Mouse (Mus musculus) heart, embryonic 10.5 days (tissue): ENCODE data around the gene Tcf25. TPM values are rescaled to one million over a fixed set of nuclear protein-coding genes. Genes with fewer than 3 reads are reported as not detected.
"Not testable (repeated sequence)": the region's sequence is repeated elsewhere in the genome, so short reads cannot be mapped to it uniquely, and the experiment has no call there.

Source experiments
- DNase-seq: peaks from one replicate; pipeline ENCODE4 v3.0.0-alpha.2; 2017; ENCODE audit warnings: low spot score
- H3K27ac ChIP-seq: fragments of 300-500 bp; sonication (generic); 2 replicates; pipeline ENCODE4 v1.5.1; 2016; ENCODE audit warnings: mild to moderate bottlenecking
- H3K27me3 ChIP-seq: fragments of 300-500 bp; sonication (generic); 2 replicates; pipeline ENCODE4 v1.6.1; 2016; ENCODE audit warnings: mild to moderate bottlenecking; ENCODE audit not compliant: poor library complexity, insufficient read depth, severe bottlenecking
- H3K36me3 ChIP-seq: fragments of 300-500 bp; sonication (generic); 2 replicates; pipeline ENCODE4 v1.6.1; 2016; ENCODE audit warnings: mild to moderate bottlenecking, moderate library complexity
- H3K4me1 ChIP-seq: fragments of 300-500 bp; sonication (generic); 2 replicates; pipeline ENCODE4 v1.6.1; 2016; ENCODE audit warnings: mild to moderate bottlenecking
- H3K4me3 ChIP-seq: fragments of 300-500 bp; sonication (generic); 2 replicates; pipeline ENCODE4 v1.5.1; 2016; ENCODE audit warnings: mild to moderate bottlenecking, moderate library complexity
- H3K9me3 ChIP-seq: fragments of 300-500 bp; sonication (generic); 2 replicates; pipeline ENCODE4 v1.6.1; 2016; ENCODE audit warnings: mild to moderate bottlenecking, moderate library complexity
- WGBS: fragments of 180-500 bp; shearing (Covaris S2); methylation state at CpG from one replicate; pipeline ENCODE4 v1.1.7; 2016; 5-methylcytosine and 5-hydroxymethylcytosine counted together
- polyA plus RNA-seq: library from polyadenylated mRNA; unstranded; fragments of >200 nt; fragmentation: Nextera tagmentation; extraction: Ambion mirVana; gene quantifications from 2 replicates; pipeline ENCODE4 v1.2.1, GENCODE M21; 2016

Tcf25 gene
- polyA plus RNA-seq, 1 experiment from 2014 or later, result 153 TPM

GRCm38 (mm10) chr8:123404521-123404920, 31.0 kb downstream of the Tcf25 start:
- Histone ChIP-seq H3K27ac (no peak overlapping the region), H3K27me3 (peaks cover 23% of the 10 kb centered on the region), H3K4me3 (no peak overlapping the region), H3K9me3 (no peaks in the 10 kb centered on the region), H3K36me3 (peaks cover 40% of the 10 kb centered on the region), H3K4me1 (peaks cover 39% of the 10 kb centered on the region)
- WGBS, result 52% methylated on average over 8 of the region's 8 CpGs
- DNase-seq, result no peak

- Histone ChIP-seq H3K27ac (no peak within 1 kb of the TSS), H3K4me3 (no peak within 1 kb of the TSS), H3K9me3 (no peaks in the 10 kb centered on the region), H3K36me3 (peaks cover 17% of the 10 kb centered on the region), H3K27me3 (peaks cover 45% of the 10 kb centered on the region), H3K4me1 (peaks cover 62% of the 10 kb centered on the region)
- 9% methylated on average over 4 of the region's 4 CpGs for WGBS
- no peak for DNase-seq
These were observed 33.2 kb downstream of the Tcf25 start, which contains the start of gene Mc1r for GRCm38 (mm10) chr8:123406786-123407185. TSS of gene Mc1r (plus strand) at chr8:123407107.

- WGBS, result 89% methylated on average over 13 of the region's 13 CpGs
- H3K4me3 ChIP-seq, result no peak overlapping the region
- peaks cover 65% of the 10 kb centered on the region for H3K4me1 ChIP-seq
- H3K27me3 ChIP-seq, result peaks cover 53% of the 10 kb centered on the region
- no peak for DNase-seq
- H3K36me3 ChIP-seq, result peaks cover 9% of the 10 kb centered on the region
- no peak overlapping the region for H3K27ac ChIP-seq
- H3K9me3 ChIP-seq, result no peaks in the 10 kb centered on the region
These were observed 34.1 kb downstream of the Tcf25 start for GRCm38 (mm10) chr8:123407612-123408011.

GRCm38 (mm10) chr8:123408586-123409544, 35.3 kb downstream of the Tcf25 start:
- H3K4me1 ChIP-seq, result peaks cover 65% of the 10 kb centered on the region
- no peaks in the 10 kb centered on the region for H3K9me3 ChIP-seq
- peaks cover 66% of the 10 kb centered on the region for H3K27me3 ChIP-seq
- WGBS, result 53% methylated on average over 9 of the region's 9 CpGs
- H3K4me3 ChIP-seq, result peak overlapping the region; percentile 28
- peak; percentile 92 for DNase-seq
- no peaks in the 10 kb centered on the region; the same call in 1 of the 2 replicates for H3K36me3 ChIP-seq
- 0 out of 2 replicates have a peak overlapping the region, but pooled peaks have one; percentile 39 for H3K27ac ChIP-seq

- H3K36me3 ChIP-seq, result no peaks in the 10 kb centered on the region; the same call in 1 of the 2 replicates
- peak; percentile 90 for DNase-seq
- H3K27me3 ChIP-seq, result peaks cover 70% of the 10 kb centered on the region
- 68% methylated on average over 8 of the region's 8 CpGs for WGBS
- no peak overlapping the region for H3K4me3 ChIP-seq
- no peaks in the 10 kb centered on the region for H3K9me3 ChIP-seq
- H3K4me1 ChIP-seq, result peaks cover 56% of the 10 kb centered on the region
- peak overlapping the region; percentile 39; the same call in 1 of the 2 replicates for H3K27ac ChIP-seq
These were observed 36.6 kb downstream of the Tcf25 start for GRCm38 (mm10) chr8:123410049-123410587.

GRCm38 (mm10) chr8:123410788-123411187, 37.2 kb downstream of the Tcf25 start:
- peaks cover 56% of the 10 kb centered on the region for H3K4me1 ChIP-seq
- 0 out of 2 replicates have a peak overlapping the region, but pooled peaks have one; percentile 0 for H3K27ac ChIP-seq
- H3K36me3 ChIP-seq, result no peaks in the 10 kb centered on the region; the same call in 1 of the 2 replicates
- no peak for DNase-seq
- peaks cover 70% of the 10 kb centered on the region for H3K27me3 ChIP-seq
- 15% methylated on average over 11 of the region's 11 CpGs for WGBS
- peak overlapping the region; percentile 49 for H3K4me3 ChIP-seq
- H3K9me3 ChIP-seq, result no peaks in the 10 kb centered on the region

- Histone ChIP-seq H3K36me3 (no peaks in the 10 kb centered on the region; the same call in 1 of the 2 replicates), H3K4me3 (peak within 1 kb of the TSS; percentile 49), H3K27ac (0 out of 2 replicates have a peak within 1 kb of the TSS, but pooled peaks have one; percentile 0), H3K9me3 (no peaks in the 10 kb centered on the region), H3K4me1 (peaks cover 56% of the 10 kb centered on the region), H3K27me3 (peaks cover 70% of the 10 kb centered on the region)
- DNase-seq, result no peak
- WGBS, result under 1% methylated on average over 29 of the region's 29 CpGs
These were observed 37.7 kb downstream of the Tcf25 start, which contains the start of gene Tubb3 for GRCm38 (mm10) chr8:123411246-123411645. TSS of gene Tubb3 (plus strand) at chr8:123411424.

- peak overlapping the region; percentile 49 for H3K4me3 ChIP-seq
- no peaks in the 10 kb centered on the region; the same call in 1 of the 2 replicates for H3K36me3 ChIP-seq
- H3K27ac ChIP-seq, result no peak overlapping the region
- no peaks in the 10 kb centered on the region for H3K9me3 ChIP-seq
- WGBS, result 9% methylated on average over 16 of the region's 16 CpGs
- no peak for DNase-seq
- peaks cover 55% of the 10 kb centered on the region for H3K4me1 ChIP-seq
- peaks cover 70% of the 10 kb centered on the region for H3K27me3 ChIP-seq
These were observed 38.3 kb downstream of the Tcf25 start for GRCm38 (mm10) chr8:123411781-123412327.

- Histone ChIP-seq H3K4me3 (no peak overlapping the region), H3K36me3 (no peaks in the 10 kb centered on the region; the same call in 1 of the 2 replicates), H3K27me3 (peaks cover 63% of the 10 kb centered on the region), H3K27ac (no peak overlapping the region), H3K4me1 (peaks cover 51% of the 10 kb centered on the region), H3K9me3 (no peaks in the 10 kb centered on the region)
- DNase-seq, result no peak
- 4% methylated on average over 12 of the region's 12 CpGs for WGBS
These were observed 39.1 kb downstream of the Tcf25 start for GRCm38 (mm10) chr8:123412560-123413170.

- no peak for DNase-seq
- H3K9me3 ChIP-seq, result no peaks in the 10 kb centered on the region
- H3K27me3 ChIP-seq, result peaks cover 50% of the 10 kb centered on the region
- H3K4me3 ChIP-seq, result no peak overlapping the region
- no peak overlapping the region for H3K27ac ChIP-seq
- H3K4me1 ChIP-seq, result peaks cover 36% of the 10 kb centered on the region
- WGBS, result 10% methylated on average over 9 of the region's 9 CpGs
- no peaks in the 10 kb centered on the region; the same call in 1 of the 2 replicates for H3K36me3 ChIP-seq
These were observed 40.7 kb downstream of the Tcf25 start for GRCm38 (mm10) chr8:123414255-123414654.

GRCm38 (mm10) chr8:123414997-123415696, 41.6 kb downstream of the Tcf25 start:
- H3K4me3 ChIP-seq, H3K36me3 ChIP-seq, H3K9me3 ChIP-seq, H3K27ac ChIP-seq, DNase-seq: not testable (repeated sequence)
- peaks cover 43% of the 10 kb centered on the region for H3K27me3 ChIP-seq
- 79% methylated on average over 5 of the region's 5 CpGs for WGBS
- H3K4me1 ChIP-seq, result peaks cover 27% of the 10 kb centered on the region
